ENCODE assay signal across 20 mouse cellular contexts in genomic region chr9:45449658-45450057, GRCm38 (mm10). TPM values are rescaled to one million over a fixed set of nuclear protein-coding genes. Genes with fewer than 3 reads are reported as not detected.
DNase-seq lines count a peak whose midpoint lies in the region.
"Had no signal": no experiment of that assay in that cellular context is flagged by ENCODE, and none has a peak within 500 bp of the region (broad histone marks: within the 10 kb centered on the region; RNA-seq: fewer than 3 reads in every experiment).

No protein-coding gene starts in this region.

- H3K4me1 ChIP-seq in limb, embryonic 10.5 days: peaks cover 21% of the 10 kb centered on the region
- H3K4me1 ChIP-seq: heart, embryonic 13.5 days had no signal

- H3K4me3 ChIP-seq in limb, embryonic 10.5 days: no peak overlapping the region
- H3K4me3 ChIP-seq: embryonic facial prominence, embryonic 15.5 days; erythroblast, embryonic 14.5 days; forebrain, embryonic 10.5 days; heart, embryonic 13.5 days; hindbrain, embryonic 15.5 days had no signal

- peak; percentile 29 for DNase-seq in left cerebral cortex, postnatal 4 days
- no peak for DNase-seq in left cerebral cortex, adult 11 months (ENCODE audit: low spot score)
- peak; percentile 86 for DNase-seq in cerebellum, adult 11-12 months
- peak; percentile 84 for DNase-seq in cerebellum, adult 9-10 months
- peak; percentile 77 to 83 for DNase-seq in cerebellum, postnatal 25 days
- DNase-seq in neural tube, embryonic 10.5 days (ENCODE audit: extremely low spot score, low spot score): no peak
- no peak for DNase-seq in limb, embryonic 10.5 days (ENCODE audit: low spot score)
- no peak for DNase-seq in right cerebral cortex, postnatal 36 days (ENCODE audit: low spot score in 2 of 2)
- DNase-seq: adrenal gland, postnatal 14 days; gastrocnemius, postnatal 36 days; heart, adult 11 months; heart, postnatal 36 days had no signal

- intact Hi-C loops in left cerebral cortex, postnatal 4 days (cut with DNase I): no loop called here

- H3K36me3 ChIP-seq in limb, embryonic 10.5 days: no peaks in the 10 kb centered on the region
- H3K36me3 ChIP-seq: embryonic facial prominence, embryonic 15.5 days; forebrain, embryonic 10.5 days; heart, embryonic 13.5 days had no signal

- 82% methylated on average over 4 of the region's 4 CpGs for WGBS in limb, embryonic 10.5 days

- no peak overlapping the region for H3K27ac ChIP-seq in limb, embryonic 10.5 days
- H3K27ac ChIP-seq: embryonic facial prominence, embryonic 15.5 days; forebrain, embryonic 10.5 days; heart, embryonic 13.5 days; hindbrain, embryonic 15.5 days had no signal

- H3K27me3 ChIP-seq in limb, embryonic 10.5 days (ENCODE audit: low read depth, poor library complexity, severe bottlenecking): peaks cover 31% of the 10 kb centered on the region
- H3K27me3 ChIP-seq: CH12.LX; hindbrain, embryonic 15.5 days had no signal

- no peaks in the 10 kb centered on the region for H3K9me3 ChIP-seq in limb, embryonic 10.5 days (replicated peaks)
- H3K9me3 ChIP-seq: embryonic facial prominence, embryonic 15.5 days; forebrain, embryonic 10.5 days; heart, embryonic 13.5 days; hindbrain, embryonic 15.5 days had no signal

RNA-seq across cellular contexts. Expression of gene Dscaml1, which starts 23.2 kb away (rescaled TPM):
- 10 to 100 TPM; 46.6 to 49.1 TPM for total RNA-seq in left cerebral cortex, postnatal 4 days (2021)
- 0.15 and 0.30 TPM in 2 replicates for polyA plus RNA-seq in limb, embryonic 10.5 days (2016; fragmentation: Nextera tagmentation; extraction: Ambion mirVana)
- total RNA-seq: CH12.LX; gastrocnemius, adult 8-10 months; gastrocnemius, postnatal 36 days; heart, postnatal 36 days had no signal
- polyA plus RNA-seq: activated CD4-positive, CD25-positive, alpha-beta regulatory T cell, adult 4 months; erythroblast, embryonic 14.5 days had no signal

RNA-seq across cellular contexts. Expression of gene Fxyd2, which starts 50.2 kb away (rescaled TPM):
- total RNA-seq in left cerebral cortex, postnatal 4 days (2021): 1 to 10 TPM; 6.7 to 7.0 TPM
- 0.69 and 0.84 TPM in 2 replicates for polyA plus RNA-seq in limb, embryonic 10.5 days (2016; fragmentation: Nextera tagmentation; extraction: Ambion mirVana)
- total RNA-seq: CH12.LX had no signal
- polyA plus RNA-seq: erythroblast, embryonic 14.5 days had no signal

Comparison
In these comparisons a context has a peak if more than half of its experiments do, and no peak if none do; other contexts are left out.
1. DNase-seq: peak in left cerebral cortex, postnatal 4 days (single experiment), cerebellum, adult 11-12 months (single experiment), cerebellum, adult 9-10 months (single experiment) and cerebellum, postnatal 25 days (2 of 2); none in left cerebral cortex, adult 11 months (single experiment), neural tube, embryonic 10.5 days (single experiment), limb, embryonic 10.5 days (single experiment) and right cerebral cortex, postnatal 36 days (0 of 2).